Mouse (Mus musculus): ENCODE measurements around the gene Hrct1.

The Hrct1 gene

GRCm38 (mm10) chr4:43727718-43728575 lies 959 bp downstream of the Hrct1 start:
- DNase-seq (ENCODE audit: inconsistent age in 2 of 2, low spot score in 1 of 2): no peak

DNA sequence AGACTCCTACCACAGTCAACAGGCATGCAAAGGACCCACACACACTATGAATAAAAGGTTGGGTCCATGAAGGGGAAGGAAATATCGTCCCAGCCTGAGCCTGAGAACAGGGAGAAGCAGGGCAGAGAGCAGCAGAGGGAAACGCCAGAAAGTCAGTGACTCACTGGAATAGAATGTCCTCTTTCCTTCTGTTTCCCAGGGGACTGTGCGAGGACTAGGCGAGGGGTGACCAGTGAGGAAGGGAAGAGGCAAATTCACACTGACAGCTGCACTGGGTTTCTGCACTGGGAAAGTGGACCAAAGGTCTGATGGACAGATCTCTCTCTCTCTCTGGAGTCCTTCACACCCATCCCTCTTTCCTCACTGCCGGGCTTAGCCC lies 1.6 kb downstream of the Hrct1 start:
- peak; percentile 86 to 90 for DNase-seq (ENCODE audit: inconsistent age in 2 of 2, low spot score in 1 of 2)

- no peak for DNase-seq (ENCODE audit: inconsistent age in 2 of 2, low spot score in 1 of 2)
These were observed 2.1 kb downstream of the Hrct1 start for GRCm38 (mm10) chr4:43729126-43729525.

- peak; percentile 54 to 75 for DNase-seq (ENCODE audit: inconsistent age in 2 of 2, low spot score in 1 of 2)
These were observed 3.0 kb downstream of the Hrct1 start, which contains the start of gene Spaar for GRCm38 (mm10) chr4:43729794-43730550. Gene Spaar (plus strand): TSS chr4:43730034.

- DNase-seq (ENCODE audit: inconsistent age in 2 of 2, low spot score in 1 of 2): no peak
These were observed 3.8 kb downstream of the Hrct1 start for GRCm38 (mm10) chr4:43730750-43731297.

DNA sequence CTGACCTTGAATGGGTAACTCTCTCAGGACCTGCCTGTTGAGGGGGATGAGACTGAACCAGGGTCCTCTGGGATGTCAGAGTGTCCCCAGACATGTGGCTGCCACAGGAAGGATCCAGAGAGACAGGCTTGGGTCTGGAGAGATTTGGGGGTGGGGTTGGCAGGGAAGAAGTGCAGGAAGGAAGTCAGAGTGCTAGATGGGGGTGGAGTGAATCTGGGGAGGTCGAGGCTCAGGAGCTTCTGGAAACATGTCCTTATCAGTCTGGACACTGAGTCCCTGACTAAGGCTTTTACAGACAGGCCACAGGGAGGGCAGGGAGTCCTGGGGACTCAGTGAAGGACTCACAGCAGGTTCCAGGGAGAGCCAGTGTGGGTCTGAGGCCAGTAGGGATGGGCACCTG lies 5.2 kb downstream of the Hrct1 start:
- DNase-seq (ENCODE audit: inconsistent age in 2 of 2, low spot score in 1 of 2): no peak

DNA sequence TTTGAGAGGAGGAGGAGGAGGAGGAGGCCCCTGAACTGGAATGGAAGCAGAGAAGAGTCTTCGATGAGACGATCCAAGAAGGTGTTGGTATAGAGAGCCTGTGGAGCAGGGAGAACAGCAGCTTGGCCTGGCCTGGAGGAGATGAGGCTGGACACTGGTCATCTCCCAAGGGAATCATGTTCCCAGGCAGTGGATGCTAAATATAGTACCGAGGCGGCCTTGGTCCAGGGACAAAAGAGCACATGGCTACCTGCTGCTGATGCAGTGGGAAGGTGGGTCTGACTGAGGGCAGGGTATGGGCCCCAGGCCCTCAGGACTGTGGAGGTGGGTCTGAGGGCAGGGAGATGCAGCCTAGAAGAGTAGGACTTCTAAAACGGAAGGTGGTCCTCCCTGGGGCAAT lies 6.2 kb downstream of the Hrct1 start:
- DNase-seq (ENCODE audit: inconsistent age in 2 of 2, low spot score in 1 of 2): peak; percentile 40 to 48

GRCm38 (mm10) chr4:43737144-43737543 lies 10.2 kb downstream of the Hrct1 start:
- DNase-seq (ENCODE audit: inconsistent age in 2 of 2, low spot score in 1 of 2): no peak

DNA sequence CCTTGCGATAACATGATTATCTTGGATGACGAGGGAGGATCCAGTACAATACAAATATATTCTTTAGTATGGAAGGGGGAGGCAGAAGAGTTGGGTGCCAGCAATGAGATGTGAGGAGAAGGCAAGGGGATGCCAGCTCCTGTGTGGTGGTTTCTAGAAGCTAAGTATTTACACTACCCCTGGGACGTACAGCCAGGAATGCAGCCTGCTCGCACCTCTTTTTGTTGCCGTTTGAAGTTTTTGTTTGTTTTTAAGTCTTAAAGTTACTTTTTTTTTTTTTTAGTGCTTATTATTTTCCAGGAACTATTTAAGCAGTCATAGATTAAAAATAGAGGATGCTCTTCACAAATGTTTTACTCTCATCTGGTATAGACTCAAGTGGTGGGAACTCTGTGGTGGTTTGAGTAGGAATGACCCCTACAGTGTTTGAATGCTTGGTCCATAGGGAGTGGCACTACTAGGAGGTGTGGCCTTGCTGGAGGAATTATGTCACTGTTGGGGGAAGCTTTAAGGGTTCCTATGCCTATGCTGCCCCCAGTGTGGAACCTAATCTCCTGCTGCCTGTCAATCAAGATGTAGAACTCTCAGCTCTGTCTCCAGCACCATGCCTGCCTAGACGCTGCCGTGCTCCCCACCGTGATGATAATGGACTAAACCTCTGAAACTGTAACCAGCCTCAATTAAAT lies 12.1 kb downstream of the Hrct1 start:
- no peak for DNase-seq (ENCODE audit: inconsistent age in 2 of 2, low spot score in 1 of 2)

DNA sequence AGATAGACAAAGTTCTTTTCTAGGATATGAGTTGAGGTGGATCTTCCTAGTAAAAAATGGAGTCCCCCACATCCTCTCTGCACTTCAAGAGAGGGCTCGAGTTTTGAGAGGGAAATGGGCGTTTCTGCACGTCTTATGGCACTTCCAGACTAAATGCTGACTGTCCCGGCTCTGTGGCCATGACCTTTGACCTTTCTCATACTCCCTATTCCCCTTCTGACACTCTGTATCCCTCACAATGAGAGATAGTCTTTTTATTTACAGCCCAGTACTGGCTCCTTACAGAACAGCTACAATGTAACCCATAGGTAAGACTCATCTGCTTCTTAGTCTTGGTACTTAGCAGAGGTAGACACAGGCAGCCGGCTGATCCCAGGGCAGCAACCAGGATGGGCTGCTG lies 14.5 kb downstream of the Hrct1 start:
- DNase-seq (ENCODE audit: inconsistent age in 2 of 2, low spot score in 1 of 2): no peak

GRCm38 (mm10) chr4:43742637-43743036 lies 15.6 kb downstream of the Hrct1 start:
- no peak for DNase-seq (ENCODE audit: inconsistent age in 2 of 2, low spot score in 1 of 2)

DNA sequence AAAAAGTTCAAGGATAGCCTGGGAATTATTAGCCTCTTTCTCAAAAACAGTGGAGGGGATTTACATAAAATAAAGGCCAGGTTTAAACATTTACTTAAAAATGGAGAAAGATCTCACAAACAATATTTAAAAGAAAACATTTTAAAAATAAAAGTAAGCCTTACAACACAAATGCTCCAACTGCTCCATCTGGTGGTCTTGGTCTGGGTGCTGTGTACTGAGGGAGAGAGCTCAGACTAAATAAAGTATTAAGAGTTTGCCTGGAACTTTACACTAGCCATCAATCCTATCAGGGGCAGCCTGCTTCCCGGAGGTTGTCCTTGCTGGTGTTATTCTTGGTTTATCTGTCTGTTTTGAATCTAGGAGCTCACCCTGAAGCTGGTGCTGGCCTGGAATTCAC lies 16.1 kb downstream of the Hrct1 start:
- no peak for DNase-seq (ENCODE audit: inconsistent age in 2 of 2, low spot score in 1 of 2)

GRCm38 (mm10) chr4:43745187-43745586 lies 18.2 kb downstream of the Hrct1 start:
- peak in 1 of 2 experiments; percentile 61 for DNase-seq (ENCODE audit: inconsistent age in 2 of 2, low spot score in 1 of 2)

GRCm38 (mm10) chr4:43757213-43757612 lies 30.2 kb downstream of the Hrct1 start:
- no peak for DNase-seq (ENCODE audit: inconsistent age in 2 of 2, low spot score in 1 of 2)

- no peak for DNase-seq (ENCODE audit: inconsistent age in 2 of 2, low spot score in 1 of 2)
These were observed 32.8 kb downstream of the Hrct1 start for GRCm38 (mm10) chr4:43759571-43760418.

- peak; percentile 46 to 80 for DNase-seq (ENCODE audit: inconsistent age in 2 of 2, low spot score in 1 of 2)
These were observed 33.5 kb downstream of the Hrct1 start for GRCm38 (mm10) chr4:43760460-43760859.

GRCm38 (mm10) chr4:43761336-43761735 lies 34.3 kb downstream of the Hrct1 start:
- DNase-seq (ENCODE audit: inconsistent age in 2 of 2, low spot score in 1 of 2): no peak

- peak; percentile 45 to 84 for DNase-seq (ENCODE audit: inconsistent age in 2 of 2, low spot score in 1 of 2)
These were observed 36.4 kb downstream of the Hrct1 start for GRCm38 (mm10) chr4:43763410-43763809.

DNA sequence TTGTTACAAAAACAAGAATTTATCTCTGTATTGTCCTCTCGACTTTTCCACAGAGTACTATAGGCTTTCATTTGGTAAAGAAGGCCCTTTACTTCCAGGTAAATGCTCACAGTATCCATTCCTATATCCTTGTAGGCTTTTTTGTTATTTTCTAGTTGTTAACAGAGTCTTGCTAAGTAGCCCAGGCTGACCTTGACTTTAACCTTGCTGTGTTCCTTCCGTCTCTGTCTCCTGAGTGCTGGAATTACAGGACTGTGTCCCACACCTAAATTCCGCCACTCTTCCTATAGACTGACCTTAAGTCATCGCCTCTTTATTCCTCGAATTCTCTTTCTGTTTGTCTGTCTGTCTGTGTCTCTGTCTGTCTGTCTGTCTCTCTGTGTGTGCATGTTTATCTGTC lies 41.4 kb downstream of the Hrct1 start:
- no peak for DNase-seq (ENCODE audit: inconsistent age in 2 of 2, low spot score in 1 of 2)

GRCm38 (mm10) chr4:43769374-43769773 lies 42.4 kb downstream of the Hrct1 start:
- no peak for DNase-seq (ENCODE audit: inconsistent age in 2 of 2, low spot score in 1 of 2)
